Mouse (Mus musculus): ENCODE measurements around the gene Celf5.
"Not testable (repeated sequence)": the region's sequence is repeated elsewhere in the genome, so short reads cannot be mapped to it uniquely, and the experiment has no call there.

The Celf5 gene

GRCm38 (mm10) chr10:81454106-81454505 lies 28.4 kb downstream of the Celf5 start:
- DNase-seq (ENCODE audit: low read depth, low spot score), result no peak

- DNase-seq (ENCODE audit: low read depth, low spot score), result no peak
These were observed 29.6 kb downstream of the Celf5 start for GRCm38 (mm10) chr10:81452947-81453288.

GRCm38 (mm10) chr10:81452237-81452946 lies 30.1 kb downstream of the Celf5 start:
- DNase-seq (ENCODE audit: low read depth, low spot score), result no peak

- no peak for DNase-seq (ENCODE audit: low read depth, low spot score)
These were observed 31.2 kb downstream of the Celf5 start for GRCm38 (mm10) chr10:81451365-81451745.

- DNase-seq (ENCODE audit: low read depth, low spot score), result no peak
These were observed 31.7 kb downstream of the Celf5 start for GRCm38 (mm10) chr10:81450641-81451364.

GRCm38 (mm10) chr10:81450140-81450539 lies 32.4 kb downstream of the Celf5 start:
- peak; percentile 87 for DNase-seq (ENCODE audit: low read depth, low spot score)

- not testable (repeated sequence) for DNase-seq (ENCODE audit: low read depth, low spot score)
These were observed 37.0 kb downstream of the Celf5 start for GRCm38 (mm10) chr10:81445516-81445915.

- no peak for DNase-seq (ENCODE audit: low read depth, low spot score)
These were observed 41.5 kb downstream of the Celf5 start for GRCm38 (mm10) chr10:81441019-81441418.

GRCm38 (mm10) chr10:81435436-81435835 lies 47.1 kb downstream of the Celf5 start:
- DNase-seq (ENCODE audit: low read depth, low spot score), result no peak

- no peak for DNase-seq (ENCODE audit: low read depth, low spot score)
These were observed 47.9 kb downstream of the Celf5 start for GRCm38 (mm10) chr10:81434361-81435263.

GRCm38 (mm10) chr10:81433541-81434289 lies 48.8 kb downstream of the Celf5 start:
- no peak for DNase-seq (ENCODE audit: low read depth, low spot score)

GRCm38 (mm10) chr10:81432868-81433262 lies 49.6 kb downstream of the Celf5 start:
- peak; percentile 88 for DNase-seq (ENCODE audit: low read depth, low spot score)

GRCm38 (mm10) chr10:81432169-81432867 lies 50.2 kb downstream of the Celf5 start:
- no peak for DNase-seq (ENCODE audit: low read depth, low spot score)

- no peak for DNase-seq (ENCODE audit: low read depth, low spot score)
These were observed 50.9 kb downstream of the Celf5 start for GRCm38 (mm10) chr10:81431526-81432168.

GRCm38 (mm10) chr10:81430831-81431525 lies 51.5 kb downstream of the Celf5 start:
- DNase-seq (ENCODE audit: low read depth, low spot score), result no peak

- peak; percentile 72 for DNase-seq (ENCODE audit: low read depth, low spot score)
These were observed 52.2 kb downstream of the Celf5 start for GRCm38 (mm10) chr10:81430141-81430830.

- no peak for DNase-seq (ENCODE audit: low read depth, low spot score)
These were observed 52.9 kb downstream of the Celf5 start for GRCm38 (mm10) chr10:81429605-81430061.

GRCm38 (mm10) chr10:81429092-81429491 lies 53.4 kb downstream of the Celf5 start:
- DNase-seq (ENCODE audit: low read depth, low spot score), result no peak

GRCm38 (mm10) chr10:81428507-81428870 lies 54.0 kb downstream of the Celf5 start:
- no peak for DNase-seq (ENCODE audit: low read depth, low spot score)
